16 mouse cellular contexts compared by ENCODE assay signal in the genomic region with DNA sequence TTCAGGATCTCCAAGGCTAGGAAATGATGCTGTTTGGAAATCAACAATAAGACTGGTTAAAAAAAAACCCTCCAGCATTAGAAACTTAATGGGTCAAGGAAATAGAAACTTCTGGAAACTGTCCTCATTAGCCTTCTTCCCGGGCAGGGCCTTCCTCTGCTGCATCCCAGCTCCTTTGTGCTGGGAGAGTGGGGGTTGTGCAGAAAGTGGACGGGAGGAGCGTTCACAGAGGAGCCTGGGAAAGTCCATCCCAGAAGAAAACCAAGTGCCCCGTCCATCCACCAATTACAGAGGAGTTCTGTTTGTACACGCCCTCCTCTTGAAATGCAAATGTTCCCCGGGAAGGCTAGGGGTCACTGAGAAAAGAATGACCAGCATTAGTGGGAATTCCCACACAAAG. TPM values are rescaled to one million over a fixed set of nuclear protein-coding genes. Genes with fewer than 3 reads are reported as not detected.
A peak's percentile ranks its signal among the peaks of the same experiment; 100 is the strongest.
DNase-seq lines count a peak whose midpoint lies in the region; ATAC-seq and TF ChIP-seq lines count a peak whose summit lies in the region.
"Had no signal": no experiment of that assay in that cellular context is flagged by ENCODE, and none has a peak within 500 bp of the region (broad histone marks: within the 10 kb centered on the region; RNA-seq: fewer than 3 reads in every experiment).

No protein-coding gene starts in this region.

- WGBS in forebrain, postnatal 0 days = 13% methylated on average over 6 of the region's 6 CpGs
- 12% methylated on average over 6 of the region's 6 CpGs for WGBS in forebrain, embryonic 16.5 days
- 21% methylated on average over 6 of the region's 6 CpGs for WGBS in kidney, embryonic 16.5 days

- no peak overlapping the region for H3K4me3 ChIP-seq in forebrain, postnatal 0 days (ENCODE audit: low read depth, low read length)
- no peak overlapping the region for H3K4me3 ChIP-seq in forebrain, embryonic 16.5 days (replicated peaks; ENCODE audit: low read length)
- no peak overlapping the region for H3K4me3 ChIP-seq in kidney, embryonic 16.5 days (ENCODE audit: low read length)
- H3K4me3 ChIP-seq: embryonic facial prominence, embryonic 13.5 days; forebrain, embryonic 13.5 days; stomach, embryonic 15.5 days had no signal

- no peak overlapping the region for H3K4me2 ChIP-seq in forebrain, postnatal 0 days (ENCODE audit: low read depth)
- no peak overlapping the region for H3K4me2 ChIP-seq in forebrain, embryonic 16.5 days (ENCODE audit: low read length)
- H3K4me2 ChIP-seq in kidney, embryonic 16.5 days (replicated peaks; ENCODE audit: low read depth, low read length) = no peak overlapping the region
- H3K4me2 ChIP-seq: embryonic facial prominence, embryonic 13.5 days; forebrain, embryonic 13.5 days; stomach, embryonic 15.5 days had no signal

- no peaks in the 10 kb centered on the region; the same call in none of the 2 replicates for H3K4me1 ChIP-seq in forebrain, postnatal 0 days (ENCODE audit: insufficient read depth)
- H3K4me1 ChIP-seq in forebrain, embryonic 16.5 days (replicated peaks; ENCODE audit: control insufficient read depth, insufficient read depth, low read length) = peaks cover 19% of the 10 kb centered on the region
- peaks cover 13% of the 10 kb centered on the region for H3K4me1 ChIP-seq in kidney, embryonic 16.5 days (ENCODE audit: insufficient read depth, low read length)

- no peak overlapping the region for H3K9ac ChIP-seq in forebrain, postnatal 0 days
- no peak overlapping the region for H3K9ac ChIP-seq in forebrain, embryonic 16.5 days (replicated peaks; ENCODE audit: low read depth, low read length)
- H3K9ac ChIP-seq in kidney, embryonic 16.5 days (replicated peaks; ENCODE audit: low read length) = no peak overlapping the region
- H3K9ac ChIP-seq: embryonic facial prominence, embryonic 13.5 days; forebrain, embryonic 13.5 days; stomach, embryonic 15.5 days had no signal

- no peak for TF ChIP-seq POLR2A in brain, embryonic 14.5 days (IDR thresholded peaks at IDR 0.05; ENCODE audit: borderline replicate concordance, extremely low read depth, insufficient read depth, insufficient read length, poor library complexity, severe bottlenecking)

- H3K27ac ChIP-seq in forebrain, postnatal 0 days (ENCODE audit: low read depth, low read length) = no peak overlapping the region; the same call in 1 of the 2 replicates
- no peak overlapping the region for H3K27ac ChIP-seq in forebrain, embryonic 16.5 days (ENCODE audit: low read length)
- H3K27ac ChIP-seq in kidney, embryonic 16.5 days (ENCODE audit: low read length) = no peak overlapping the region
- H3K27ac ChIP-seq: embryonic facial prominence, embryonic 13.5 days; forebrain, embryonic 13.5 days; stomach, embryonic 15.5 days had no signal

- no peaks in the 10 kb centered on the region for H3K9me3 ChIP-seq in forebrain, postnatal 0 days (ENCODE audit: low read length)
- no peaks in the 10 kb centered on the region for H3K9me3 ChIP-seq in forebrain, embryonic 16.5 days (ENCODE audit: control insufficient read depth, low read length)
- no peaks in the 10 kb centered on the region for H3K9me3 ChIP-seq in kidney, embryonic 16.5 days (ENCODE audit: low read length)
- H3K9me3 ChIP-seq: embryonic facial prominence, embryonic 13.5 days; forebrain, embryonic 13.5 days; G1E; stomach, embryonic 15.5 days had no signal

- H3K36me3 ChIP-seq in forebrain, postnatal 0 days (ENCODE audit: insufficient read depth) = no peaks in the 10 kb centered on the region
- no peaks in the 10 kb centered on the region for H3K36me3 ChIP-seq in forebrain, embryonic 16.5 days (ENCODE audit: control insufficient read depth, insufficient read depth)
- no peaks in the 10 kb centered on the region for H3K36me3 ChIP-seq in kidney, embryonic 16.5 days (ENCODE audit: insufficient read depth, low read length)
- H3K36me3 ChIP-seq: G1E; stomach, embryonic 15.5 days had no signal

- H3K27me3 ChIP-seq in forebrain, postnatal 0 days (ENCODE audit: insufficient read depth, low read length) = no peaks in the 10 kb centered on the region
- no peaks in the 10 kb centered on the region for H3K27me3 ChIP-seq in forebrain, embryonic 16.5 days (replicated peaks; ENCODE audit: control insufficient read depth, insufficient read depth, low read length)
- H3K27me3 ChIP-seq in kidney, embryonic 16.5 days (ENCODE audit: insufficient read depth, low read length) = no peaks in the 10 kb centered on the region
- H3K27me3 ChIP-seq: embryonic facial prominence, embryonic 13.5 days; forebrain, embryonic 13.5 days; stomach, embryonic 15.5 days had no signal

- TF ChIP-seq CTCF in forebrain, postnatal 0 days (IDR thresholded peaks at IDR 0.05; ENCODE audit: low read depth) = no peak
- TF ChIP-seq CTCF in brain, embryonic 14.5 days (IDR thresholded peaks at IDR 0.05; ENCODE audit: borderline replicate concordance, extremely low read depth, insufficient read depth, insufficient read length) = no peak

- no peak for DNase-seq in forebrain, postnatal 0 days
- peak; percentile 61 for DNase-seq in kidney, postnatal 10 days
- peak; percentile 47 for DNase-seq in brain, embryonic 14.5 days (ENCODE audit: low read depth)
- peak; percentile 36 to 71 for DNase-seq in kidney, postnatal 25 days
- no peak for DNase-seq in layer of hippocampus, adult 18-20 months (ENCODE audit: low spot score in 2 of 2)
- no peak for DNase-seq in urinary bladder, adult 2 months (ENCODE audit: low spot score)
- DNase-seq: B cell, adult 2 months; cerebellum, adult 9-11 months; gastrocnemius, postnatal 36 days had no signal

- peak; percentile 58 for ATAC-seq in forebrain, postnatal 0 days
- no peak for ATAC-seq in forebrain, embryonic 16.5 days
- ATAC-seq in kidney, embryonic 16.5 days (ENCODE audit: low FRiP score, low TSS enrichment) = no peak
- ATAC-seq: forebrain, embryonic 13.5 days had no signal

RNA-seq across cellular contexts. Expression of a gene that starts 34.1 kb away (rescaled TPM):
- total RNA-seq in forebrain, postnatal 0 days (2014; rRNA removed) = 65.7 and 86.6 TPM in 2 replicates
- polyA plus RNA-seq in forebrain, postnatal 0 days (2015; fragmentation: Nextera tagmentation; extraction: Ambion mirVana) = 16.5 and 25.5 TPM in 2 replicates
- 33.1 and 37.2 TPM in 2 replicates for polyA plus RNA-seq in forebrain, embryonic 16.5 days (2015; fragmentation: Nextera tagmentation; extraction: Ambion mirVana)
- polyA plus RNA-seq in kidney, embryonic 16.5 days (2015; fragmentation: Nextera tagmentation; extraction: Ambion mirVana) = 3.4 and 3.9 TPM in 2 replicates
- 41.6 and 65.6 TPM in 2 replicates for polyA plus RNA-seq in brain, embryonic 14.5 days (2012; rRNA removed)
- total RNA-seq in layer of hippocampus, adult 18-20 months (2021) = 10 to 100 TPM; 91.9 to 92.3 TPM
- polyA plus RNA-seq in urinary bladder, adult 2 months (2012; rRNA removed) = 1.6 and 1.8 TPM in 2 replicates
- polyA plus RNA-seq: G1E had no signal

RNA-seq across cellular contexts. Expression of a gene that starts 49.9 kb away (rescaled TPM):
- total RNA-seq in forebrain, postnatal 0 days (2014; rRNA removed) = 3.9 and 6.7 TPM in 2 replicates
- 3.7 and 4.8 TPM in 2 replicates for polyA plus RNA-seq in forebrain, postnatal 0 days (2015; fragmentation: Nextera tagmentation; extraction: Ambion mirVana)
- 2.9 and 4.3 TPM in 2 replicates for polyA plus RNA-seq in forebrain, embryonic 16.5 days (2015; fragmentation: Nextera tagmentation; extraction: Ambion mirVana)
- 2.5 and 2.7 TPM in 2 replicates for polyA plus RNA-seq in kidney, embryonic 16.5 days (2015; fragmentation: Nextera tagmentation; extraction: Ambion mirVana)
- 4.9 and 6.0 TPM in 2 replicates for polyA plus RNA-seq in brain, embryonic 14.5 days (2012; rRNA removed)
- 1 to 10 TPM; 2.3 to 2.4 TPM for total RNA-seq in layer of hippocampus, adult 18-20 months (2021)
- polyA plus RNA-seq in urinary bladder, adult 2 months (2012; rRNA removed) = 0.41 and 0.69 TPM in 2 replicates
- total RNA-seq: G1E; gastrocnemius, postnatal 36 days had no signal
- polyA plus RNA-seq: G1E; liver, adult 2 months had no signal

Comparison
In these comparisons a context has a peak if more than half of its experiments do, and no peak if none do; other contexts are left out.
1. DNase-seq: peak in kidney, postnatal 10 days (single experiment), brain, embryonic 14.5 days (single experiment) and kidney, postnatal 25 days (2 of 2); none in forebrain, postnatal 0 days (single experiment), layer of hippocampus, adult 18-20 months (0 of 2) and urinary bladder, adult 2 months (single experiment).